Mouse (Mus musculus): Measurements from ENCODE around the gene Ankrd33.

DNA sequence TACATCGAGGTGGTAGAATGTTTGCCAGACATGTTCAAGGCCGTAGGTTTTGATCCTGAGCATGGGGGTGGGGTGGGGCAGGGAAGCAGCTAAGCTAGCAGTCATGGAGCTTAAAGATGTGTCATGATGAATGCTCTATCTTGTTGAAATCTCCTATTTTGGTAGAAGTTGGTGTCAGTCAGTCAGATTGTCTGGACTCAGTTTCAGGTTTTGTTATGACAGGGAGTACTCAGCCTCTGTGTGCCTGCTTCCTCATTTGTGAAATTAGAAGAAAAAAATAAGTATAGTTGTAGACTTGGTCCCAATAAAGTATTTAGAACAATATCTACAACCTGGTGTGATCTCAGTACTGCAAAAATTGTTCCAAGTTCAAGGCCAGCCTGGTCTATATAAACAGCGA is 23.1 kb downstream of the Ankrd33 start:
- TF ChIP-seq CTCF (IDR thresholded peaks at IDR 0.05; ENCODE audit: low read depth): no peak
- no peak for TF ChIP-seq EP300 (optimal IDR thresholded peaks at IDR 0.05)
